Mouse (Mus musculus) testis, adult 2 months (tissue): ENCODE measurements around the gene Rptor. TPM values are rescaled to one million over a fixed set of nuclear protein-coding genes. Genes with fewer than 3 reads are reported as not detected.
"Not testable (repeated sequence)": the region's sequence is repeated elsewhere in the genome, so short reads cannot be mapped to it uniquely, and the experiment has no call there.

Experiments
- H3K27ac ChIP-seq: fragments of 200-500 bp; 2 replicates; pipeline ENCODE4 v1.5.1; 2012; ENCODE audit warnings: low read depth, low read length; ENCODE audit not compliant: control insufficient read depth, insufficient read depth
- H3K27me3 ChIP-seq: fragments of 200-500 bp; 2 replicates; pipeline ENCODE4 v1.6.1; 2012; ENCODE audit warnings: mild to moderate bottlenecking, low read length, moderate library complexity; ENCODE audit not compliant: control insufficient read depth, insufficient read depth
- H3K36me3 ChIP-seq: fragments of 200-500 bp; 2 replicates; pipeline ENCODE4 v1.6.1; 2012; ENCODE audit warnings: mild to moderate bottlenecking, low read length; ENCODE audit not compliant: control insufficient read depth, insufficient read depth
- H3K4me1 ChIP-seq: fragments of 200-500 bp; 2 replicates; pipeline ENCODE4 v1.6.1; 2012; ENCODE audit warnings: low read length; ENCODE audit not compliant: control insufficient read depth, insufficient read depth
- H3K4me3 ChIP-seq: fragments of 200-500 bp; 2 replicates; pipeline ENCODE4 v1.5.1; 2012; ENCODE audit warnings: low read depth, mild to moderate bottlenecking, low read length, moderate library complexity, mixed read lengths; ENCODE audit not compliant: control insufficient read depth
- CTCF ChIP-seq: fragments of 200-500 bp; IDR thresholded peaks from 2 replicates; pipeline ENCODE4 v1.5.1; 2012; ENCODE audit warnings: low read depth, mild to moderate bottlenecking, inconsistent platforms, low read length, moderate library complexity; ENCODE audit not compliant: control insufficient read depth, insufficient read depth, insufficient replicate concordance
- POLR2A ChIP-seq: fragments of 200-500 bp; IDR thresholded peaks from 2 replicates; pipeline ENCODE4 v1.6.1; 2012; ENCODE audit warnings: low read depth, mild to moderate bottlenecking, inconsistent platforms, low read length, moderate library complexity; ENCODE audit not compliant: control insufficient read depth
- polyA plus RNA-seq: library from polyadenylated mRNA; depleted of rRNA; stranded (reverse); fragments of >200 nt; gene quantifications from 2 replicates; pipeline ENCODE4 v1.2.3, GENCODE M21; 2012

The Rptor gene
- polyA plus RNA-seq, 1 experiment = 25.4 TPM

- Histone ChIP-seq H3K36me3 (no peaks in the 10 kb centered on the region), H3K27me3 (no peaks in the 10 kb centered on the region; the same call in 1 of the 2 replicates), H3K4me1 (no peaks in the 10 kb centered on the region), H3K4me3 (no peak overlapping the region), H3K27ac (no peak overlapping the region)
- no peak for TF ChIP-seq CTCF
- TF ChIP-seq POLR2A = no peak
Observed at GRCm38 (mm10) chr11:119657534-119657933, 54.8 kb downstream of the Rptor start.

DNA sequence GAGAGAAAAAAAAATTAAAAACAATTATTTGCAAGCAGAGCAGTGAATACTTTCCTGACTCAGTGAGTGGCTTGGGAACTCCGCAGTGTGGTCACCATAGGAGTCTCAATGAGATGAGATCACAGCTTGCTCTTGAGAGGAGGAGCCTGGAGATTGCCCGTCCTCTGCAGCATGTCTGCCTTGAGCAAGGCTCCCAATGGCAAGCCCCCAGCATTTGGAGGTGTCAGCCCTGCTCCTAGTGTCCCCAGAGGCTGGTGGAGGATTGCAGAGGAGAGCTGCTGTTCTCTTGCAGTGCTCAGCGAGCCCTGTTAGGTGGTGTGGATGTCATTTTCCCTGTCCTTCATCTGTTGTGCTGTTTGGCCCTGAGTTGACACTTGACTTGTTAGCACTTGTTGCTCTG is 56.6 kb downstream of the Rptor start:
- no peak overlapping the region for H3K27ac ChIP-seq
- no peaks in the 10 kb centered on the region; the same call in 1 of the 2 replicates for H3K27me3 ChIP-seq
- no peaks in the 10 kb centered on the region for H3K4me1 ChIP-seq
- H3K4me3 ChIP-seq = no peak overlapping the region
- H3K36me3 ChIP-seq = no peaks in the 10 kb centered on the region
- TF ChIP-seq CTCF (no peak), POLR2A (no peak)

DNA sequence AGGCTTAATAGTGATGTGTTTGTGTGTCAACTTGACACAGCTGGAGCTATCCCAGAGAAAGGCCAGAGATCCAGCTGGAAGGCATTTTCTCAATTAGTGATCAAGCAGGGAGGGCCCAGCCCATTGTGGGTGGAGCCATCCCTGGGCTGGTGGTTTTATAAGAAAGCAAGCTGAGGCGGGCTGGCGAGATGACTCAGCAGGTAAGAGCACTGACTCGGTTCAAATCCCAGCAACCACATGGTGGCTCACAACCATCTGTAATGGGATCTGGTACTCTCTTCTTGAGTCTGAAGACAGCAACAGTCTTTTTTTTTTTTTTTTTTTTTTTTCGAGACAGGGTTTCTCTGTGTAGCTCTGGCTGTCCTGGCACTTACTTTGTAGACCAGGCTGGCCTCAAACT is 58.8 kb downstream of the Rptor start:
- H3K4me1 ChIP-seq, H3K36me3 ChIP-seq, H3K27ac ChIP-seq: not testable (repeated sequence)

DNA sequence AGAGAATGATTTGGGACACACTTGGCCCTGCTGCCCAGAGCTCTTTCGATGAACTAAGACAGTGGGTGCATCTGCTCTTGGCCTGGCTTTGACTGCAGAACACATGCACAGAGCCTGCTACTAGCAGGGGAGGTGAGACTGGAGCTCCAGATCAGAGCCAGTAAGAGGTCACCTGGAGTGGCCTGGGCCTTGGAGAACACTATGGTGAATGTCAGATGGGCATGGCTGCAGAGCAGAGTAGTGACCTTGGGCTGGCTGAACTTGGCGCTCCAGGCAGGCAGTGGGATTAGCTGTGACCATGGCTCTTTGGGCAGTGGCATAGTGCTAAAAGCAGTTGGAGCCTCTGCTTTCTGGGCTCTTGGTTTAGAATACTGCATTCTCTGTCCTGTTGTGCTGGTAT is 61.2 kb downstream of the Rptor start:
- TF ChIP-seq CTCF (no peak), POLR2A (no peak)
- Histone ChIP-seq H3K4me3 (no peak overlapping the region), H3K27ac (no peak overlapping the region), H3K36me3 (no peaks in the 10 kb centered on the region), H3K4me1 (no peaks in the 10 kb centered on the region; the same call in 1 of the 2 replicates), H3K27me3 (no peaks in the 10 kb centered on the region; the same call in 1 of the 2 replicates)

More for the DNA sequence above, 58.8 kb downstream of the Rptor start:
- not testable (repeated sequence) for H3K4me3 ChIP-seq, H3K27me3 ChIP-seq

- TF ChIP-seq POLR2A (no peak), CTCF (no peak)
- H3K27ac ChIP-seq = no peak overlapping the region
- no peak overlapping the region for H3K4me3 ChIP-seq
- H3K36me3 ChIP-seq = no peaks in the 10 kb centered on the region
- H3K4me1 ChIP-seq = no peaks in the 10 kb centered on the region; the same call in 1 of the 2 replicates
- no peaks in the 10 kb centered on the region for H3K27me3 ChIP-seq
Observed at GRCm38 (mm10) chr11:119664678-119665307, 62.1 kb downstream of the Rptor start.

DNA sequence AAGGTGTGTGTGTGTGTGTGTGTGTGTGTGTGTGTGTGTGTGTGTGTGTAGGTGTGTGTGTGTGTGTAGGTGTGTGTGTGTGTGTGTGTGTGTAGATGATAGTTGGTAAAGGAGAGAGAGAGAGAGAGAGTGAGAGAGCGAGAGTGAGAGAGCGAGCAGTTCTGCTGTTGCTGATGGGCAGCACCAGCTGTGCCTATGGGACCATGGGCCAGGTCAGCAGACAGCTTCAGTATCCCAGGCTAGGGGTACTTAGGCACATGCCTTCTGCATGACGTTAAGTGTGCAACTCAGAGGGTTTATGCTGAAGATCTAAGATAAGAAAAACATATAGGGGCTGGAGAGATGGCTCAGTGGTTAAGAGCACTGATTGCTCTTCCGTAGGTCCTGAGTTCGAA is 62.6 kb downstream of the Rptor start:
- no peak for TF ChIP-seq CTCF
- TF ChIP-seq POLR2A = no peak
- Histone ChIP-seq H3K27me3 (no peaks in the 10 kb centered on the region), H3K36me3 (no peaks in the 10 kb centered on the region), H3K4me1 (no peaks in the 10 kb centered on the region; the same call in none of the 2 replicates), H3K4me3 (no peak overlapping the region), H3K27ac (no peak overlapping the region)

- TF ChIP-seq CTCF (no peak), POLR2A (no peak)
- H3K4me1 ChIP-seq = no peaks in the 10 kb centered on the region; the same call in none of the 2 replicates
- H3K27me3 ChIP-seq = no peaks in the 10 kb centered on the region
- no peaks in the 10 kb centered on the region; the same call in 1 of the 2 replicates for H3K36me3 ChIP-seq
- no peak overlapping the region for H3K27ac ChIP-seq
- no peak overlapping the region for H3K4me3 ChIP-seq
Observed at GRCm38 (mm10) chr11:119666567-119667108, 63.9 kb downstream of the Rptor start.
